Mouse (Mus musculus): ENCODE data around the gene Olfr653. TPM values are rescaled to one million over a fixed set of nuclear protein-coding genes. Genes with fewer than 3 reads are reported as not detected.

The Olfr653 gene
- total RNA-seq (2021), result not detected
- long read RNA-seq, experiment 1, result 0 reads
- long read RNA-seq, experiment 2, result 0 reads

DNA sequence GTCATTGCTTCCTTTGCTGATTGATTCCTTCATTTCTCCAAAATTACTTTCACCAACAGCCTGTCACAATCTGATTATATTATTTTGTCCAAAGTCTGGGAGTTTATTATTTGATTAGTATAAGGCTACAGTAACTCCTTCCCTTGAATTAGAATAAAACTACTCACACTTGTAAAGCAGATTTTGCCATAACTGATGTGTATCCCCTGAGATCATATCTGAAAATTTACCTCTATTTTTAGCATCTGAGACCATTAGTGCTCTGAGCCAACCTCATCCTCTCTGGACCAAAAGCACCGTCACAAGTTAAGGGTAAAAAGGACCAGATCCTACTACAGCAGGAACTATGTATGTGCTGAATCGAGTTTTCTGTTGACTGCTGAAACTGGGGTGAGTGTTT is at the start of gene Olfr653:
TSS of gene Olfr653 (plus strand) at position 301 of the 400 bp plus-strand sequence.
- Histone ChIP-seq H3K27ac (no peak within 1 kb of the TSS), H3K4me3 (no peak within 1 kb of the TSS)
- DNase-seq, result no peak
- intact Hi-C loops (cut with DNase I), result no loop called here
- TF ChIP-seq CTCF (IDR thresholded peaks at IDR 0.05), result no peak

- Histone ChIP-seq H3K4me3 (no peak within 1 kb of the TSS), H3K27ac (no peak within 1 kb of the TSS)
- no peak for DNase-seq
- no peak for TF ChIP-seq CTCF (IDR thresholded peaks at IDR 0.05)
- intact Hi-C loops (cut with DNase I), result no loop called here
These were observed 27.3 kb upstream of the Olfr653 start, which contains the start of gene Olfr651 for GRCm38 (mm10) chr7:104549833-104550232. Olfr651 (plus strand) TSS chr7:104550133.

DNA sequence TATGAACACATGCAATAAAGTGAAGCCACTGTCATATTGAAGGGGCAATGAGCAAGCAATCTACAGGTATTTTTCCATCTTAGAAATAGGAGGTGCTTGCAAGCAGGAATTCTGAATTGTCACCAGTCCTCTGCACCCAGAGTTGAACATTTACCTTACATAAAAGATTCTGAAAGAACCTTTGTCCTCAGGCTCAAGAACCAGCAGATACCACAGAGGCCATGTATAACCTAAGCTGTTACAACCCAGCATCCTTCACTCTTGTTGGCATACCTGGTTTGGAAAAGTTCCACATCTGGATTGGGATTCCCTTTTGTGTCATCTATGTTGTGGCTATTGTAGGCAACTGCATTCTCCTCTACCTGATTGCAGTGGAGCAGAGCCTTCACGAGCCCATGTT is 24.4 kb upstream of the Olfr653 start:
- intact Hi-C loops (cut with DNase I), result no loop called here
- no peak overlapping the region for H3K4me3 ChIP-seq
- no peak for TF ChIP-seq CTCF (IDR thresholded peaks at IDR 0.05)
- no peak for DNase-seq
- no peak overlapping the region for H3K27ac ChIP-seq

GRCm38 (mm10) chr7:104560601-104561000 is 16.5 kb upstream of the Olfr653 start, which contains the start of gene Olfr652:
Olfr652 (plus strand) TSS chr7:104560901.
- Histone ChIP-seq H3K27ac (no peak within 1 kb of the TSS), H3K4me3 (no peak within 1 kb of the TSS)
- intact Hi-C loops (cut with DNase I), result no loop called here
- TF ChIP-seq CTCF (IDR thresholded peaks at IDR 0.05), result no peak
- no peak for DNase-seq

- no peak for DNase-seq
- intact Hi-C loops (cut with DNase I), result no loop called here
- no peak for TF ChIP-seq CTCF (IDR thresholded peaks at IDR 0.05)
These were observed 3.7 kb downstream of the Olfr653 start for GRCm38 (mm10) chr7:104580846-104581245.

DNA sequence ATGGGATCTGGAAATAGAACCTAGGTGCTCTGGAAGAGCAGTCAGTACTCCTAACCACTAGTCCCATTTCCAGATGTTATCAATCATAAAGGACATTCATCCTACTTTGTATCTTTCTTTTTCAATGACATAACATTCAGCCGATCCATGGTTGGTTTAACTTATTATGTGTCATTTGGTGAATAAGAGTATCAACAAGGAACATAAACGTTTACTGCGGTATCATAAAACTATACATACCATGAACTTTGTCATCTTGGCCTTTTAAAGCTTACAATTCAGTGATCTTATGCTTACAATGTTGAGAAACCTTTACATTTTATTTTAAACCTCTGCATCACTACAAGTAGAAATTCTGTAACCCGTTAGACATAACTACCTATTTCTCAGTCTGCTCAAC is 4.3 kb downstream of the Olfr653 start:
- Histone ChIP-seq H3K27ac (no peak overlapping the region), H3K4me3 (no peak overlapping the region)
- intact Hi-C loops (cut with DNase I), result no loop called here
- TF ChIP-seq CTCF (IDR thresholded peaks at IDR 0.05), result no peak
- no peak for DNase-seq

More at GRCm38 (mm10) chr7:104580846-104581245, 3.7 kb downstream of the Olfr653 start:
- H3K27ac ChIP-seq, result no peak overlapping the region
- no peak overlapping the region for H3K4me3 ChIP-seq

GRCm38 (mm10) chr7:104586725-104587124 is 9.6 kb downstream of the Olfr653 start, which contains the start of gene Olfr654:
Olfr654 (plus strand) TSS chr7:104587025.
- TF ChIP-seq CTCF (IDR thresholded peaks at IDR 0.05), result no peak
- intact Hi-C loops (cut with DNase I), result no loop called here
- H3K4me3 ChIP-seq, result no peak within 1 kb of the TSS
- no peak for DNase-seq
- no peak within 1 kb of the TSS for H3K27ac ChIP-seq

DNA sequence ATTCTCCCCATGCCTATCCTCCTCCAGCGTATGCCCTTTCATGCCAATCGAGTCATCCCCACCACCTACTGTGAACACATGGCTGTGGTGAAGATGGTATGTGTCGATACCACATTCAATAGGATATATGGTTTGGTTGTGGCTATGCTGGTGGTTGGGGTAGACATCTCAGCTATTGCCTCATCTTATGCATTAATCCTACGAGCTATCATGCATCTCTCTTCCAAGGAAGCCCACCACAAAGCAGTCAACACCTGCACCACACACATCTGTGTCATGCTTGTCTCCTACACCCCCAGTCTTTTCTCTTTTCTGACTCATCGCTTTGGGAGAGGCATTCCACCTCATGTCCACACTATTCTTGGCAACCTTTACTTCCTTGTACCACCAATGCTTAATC is 11.2 kb downstream of the Olfr653 start:
- no peak overlapping the region for H3K4me3 ChIP-seq
- no peak for TF ChIP-seq CTCF (IDR thresholded peaks at IDR 0.05)
- intact Hi-C loops (cut with DNase I), result no loop called here
- no peak for DNase-seq
- H3K27ac ChIP-seq, result no peak overlapping the region

DNA sequence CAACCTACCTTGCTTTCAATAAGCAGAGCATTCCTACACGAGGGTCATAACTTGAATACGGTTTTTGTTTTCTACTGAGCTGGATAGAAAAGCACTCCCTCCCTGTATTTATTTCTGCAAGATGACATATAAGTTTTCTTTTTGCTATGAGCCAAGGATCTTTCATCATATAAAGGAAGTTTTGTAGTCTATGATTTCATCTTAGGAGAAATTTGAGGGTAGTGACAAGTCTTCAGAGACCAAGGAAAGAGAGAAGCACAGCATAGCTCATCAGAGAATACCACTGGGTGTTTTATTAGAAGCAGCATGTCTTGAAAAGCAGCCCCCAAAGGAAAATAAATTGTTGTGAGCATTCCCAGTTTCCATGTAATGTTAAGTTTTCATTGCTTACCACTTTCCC is 24.6 kb downstream of the Olfr653 start, which contains the start of gene Olfr655:
TSS of gene Olfr655 (minus strand) at position 101 of the 400 bp plus-strand sequence.
- no peak for DNase-seq
- no peak for TF ChIP-seq CTCF (IDR thresholded peaks at IDR 0.05)
- Histone ChIP-seq H3K27ac (no peak within 1 kb of the TSS), H3K4me3 (no peak within 1 kb of the TSS)
- intact Hi-C loops (cut with DNase I), result no loop called here

GRCm38 (mm10) chr7:104603173-104603572 is 26.1 kb downstream of the Olfr653 start:
- no peak overlapping the region for H3K4me3 ChIP-seq
- peak; percentile 61 for TF ChIP-seq CTCF (IDR thresholded peaks at IDR 0.05)
- no peak overlapping the region for H3K27ac ChIP-seq
- peak; percentile 19 for DNase-seq
- intact Hi-C loops (cut with DNase I), result no loop called here

DNA sequence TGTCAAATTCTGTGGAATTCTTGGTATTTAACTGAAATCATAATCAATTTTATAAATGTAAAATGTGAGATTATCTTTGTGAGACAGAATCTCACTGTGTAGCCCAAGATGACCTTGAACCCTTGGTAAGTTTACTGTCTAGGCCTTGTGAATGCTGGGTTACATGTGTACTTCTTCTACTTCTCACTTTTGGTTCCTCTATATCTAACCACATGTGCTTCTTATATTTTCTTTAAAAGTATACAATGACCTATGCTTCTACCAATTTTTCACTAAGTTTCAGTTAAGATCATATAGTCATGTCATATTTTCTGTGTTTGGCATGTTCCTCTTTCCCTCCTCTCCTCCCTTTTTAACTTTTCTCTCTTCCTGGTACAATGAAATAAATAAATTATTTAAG is 27.6 kb downstream of the Olfr653 start:
- Histone ChIP-seq H3K27ac (no peak overlapping the region), H3K4me3 (no peak overlapping the region)
- intact Hi-C loops (cut with DNase I), result no loop called here
- no peak for TF ChIP-seq CTCF (IDR thresholded peaks at IDR 0.05)
- DNase-seq, result no peak

- no peak within 1 kb of the TSS for H3K27ac ChIP-seq
- TF ChIP-seq CTCF (IDR thresholded peaks at IDR 0.05), result no peak
- intact Hi-C loops (cut with DNase I), result no loop called here
- H3K4me3 ChIP-seq, result no peak within 1 kb of the TSS
- no peak for DNase-seq
These were observed 36.5 kb downstream of the Olfr653 start, which contains the start of gene Olfr656 for GRCm38 (mm10) chr7:104613655-104614054. Olfr656 (plus strand) TSS chr7:104613955.

DNA sequence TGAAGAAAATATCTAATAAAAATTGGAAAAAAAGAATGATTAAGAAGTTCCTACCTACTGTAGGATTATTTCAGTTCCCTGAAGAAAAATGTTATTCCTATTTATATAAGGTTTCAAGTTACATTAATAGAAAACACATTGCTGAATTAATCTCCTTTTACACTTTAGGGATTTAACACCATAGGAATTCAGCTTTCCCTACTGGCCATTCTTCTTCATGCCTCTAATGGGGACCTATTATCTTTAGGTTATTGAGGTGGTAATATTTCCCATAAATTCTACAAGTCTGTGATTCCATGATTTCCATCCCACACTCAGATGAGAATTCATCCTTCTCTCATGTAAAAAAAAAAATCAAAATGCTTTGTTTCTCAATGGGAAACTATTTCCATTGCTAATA is 47.4 kb downstream of the Olfr653 start, which contains the start of gene Olfr657:
TSS of gene Olfr657 (plus strand) at position 301 of the 400 bp plus-strand sequence.
- intact Hi-C loops (cut with DNase I), result no loop called here
- no peak for DNase-seq
- Histone ChIP-seq H3K4me3 (no peak within 1 kb of the TSS), H3K27ac (no peak within 1 kb of the TSS)
- no peak for TF ChIP-seq CTCF (IDR thresholded peaks at IDR 0.05)

Other genes with a start within 250 kb of the Olfr653 start
- gene Trim34b, start 247.8 kb upstream of the Olfr653 start, total RNA-seq (2021), result not detected
- gene Trim12c, start 224.0 kb upstream of the Olfr653 start, total RNA-seq (2021), result 1 to 10 TPM; 2.1 to 2.5 TPM
- not detected for gene Trim30b, start 207.4 kb upstream of the Olfr653 start, total RNA-seq (2021)
- gene Trim30c, start 176.5 kb upstream of the Olfr653 start, total RNA-seq (2021), result under 1 TPM in 1 of 2 experiments, not detected in 1; 0.25 TPM
- gene Trim30a, start 112.1 kb upstream of the Olfr653 start, total RNA-seq (2021), result 1 to 10 TPM in 1 of 2 experiments, under 1 TPM in 1; 0.64 to 1.5 TPM
- under 1 TPM; 0.33 to 0.56 TPM for gene Trim30d, start 69.5 kb upstream of the Olfr653 start, total RNA-seq (2021)
- gene Olfr651, start 27.2 kb upstream of the Olfr653 start, total RNA-seq (2021), result not detected
- gene Olfr652, start 16.4 kb upstream of the Olfr653 start, total RNA-seq (2021), result not detected
- not detected for gene Olfr654, start 9.7 kb downstream of the Olfr653 start, total RNA-seq (2021)
- gene Olfr655, start 24.5 kb downstream of the Olfr653 start, total RNA-seq (2021), result not detected
- not detected for gene Olfr656, start 36.6 kb downstream of the Olfr653 start, total RNA-seq (2021)
- not detected for gene Olfr657, start 47.5 kb downstream of the Olfr653 start, total RNA-seq (2021)
- gene Olfr658, start 70.0 kb downstream of the Olfr653 start, total RNA-seq (2021), result not detected
- not detected for gene Olfr659, start 89.4 kb downstream of the Olfr653 start, total RNA-seq (2021)
- not detected for gene Olfr661, start 109.2 kb downstream of the Olfr653 start, total RNA-seq (2021)
- gene Usp17le, start 200.2 kb downstream of the Olfr653 start, total RNA-seq (2021), result not detected

All from gastrocnemius, adult 2 months (tissue).